Mouse (Mus musculus): ENCODE results near the gene Lsamp. TPM values are rescaled to one million over a fixed set of nuclear protein-coding genes. Genes with fewer than 3 reads are reported as not detected.

Lsamp gene
- polyA plus RNA-seq (2016; fragmentation: Nextera tagmentation; extraction: Ambion mirVana) = 1.1 and 1.2 TPM in 2 replicates

DNA sequence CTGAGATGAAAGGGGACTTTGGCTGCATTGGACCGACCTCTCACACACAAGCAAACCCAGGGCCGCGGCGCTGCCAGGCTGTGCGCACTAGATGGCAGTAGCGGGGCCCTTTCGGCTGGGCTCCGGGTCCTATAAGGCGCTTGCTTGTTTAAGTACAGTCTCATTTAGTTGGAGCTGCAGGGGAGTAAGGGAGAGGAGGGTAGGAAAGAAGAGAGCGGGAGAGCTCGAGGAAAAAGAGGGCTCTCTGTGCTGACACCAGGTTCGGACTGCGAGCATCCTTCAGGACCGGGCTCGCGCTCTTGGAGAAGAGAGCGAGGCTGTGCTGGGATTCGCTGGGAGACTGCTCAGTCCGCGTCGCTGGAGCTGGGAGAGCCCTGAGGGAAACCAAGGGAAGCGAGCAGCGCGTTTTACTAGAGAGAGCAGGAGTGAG, at the start of gene Lsamp:
Lsamp (plus strand) TSS at position 157 of the 430 bp plus-strand sequence.
- H3K27ac ChIP-seq (ENCODE audit: poor library complexity, severe bottlenecking) = no peak within 1 kb of the TSS
- H3K4me3 ChIP-seq = peak within 1 kb of the TSS; percentile 54
- peak within 1 kb of the TSS; percentile 99 for H3K4me2 ChIP-seq
- no peaks in the 10 kb centered on the region; the same call in 1 of the 2 replicates for H3K27me3 ChIP-seq (replicated peaks)
- no peaks in the 10 kb centered on the region for H3K9me3 ChIP-seq (replicated peaks)
- WGBS = 1% methylated on average over 24 of the region's 24 CpGs
- peak; percentile 73 for ATAC-seq (ENCODE audit: insufficient number of reproducible peaks, low FRiP score)
- H3K9ac ChIP-seq = peak within 1 kb of the TSS; percentile 63
- H3K4me1 ChIP-seq (replicated peaks) = no peaks in the 10 kb centered on the region
- no peaks in the 10 kb centered on the region for H3K36me3 ChIP-seq

DNA sequence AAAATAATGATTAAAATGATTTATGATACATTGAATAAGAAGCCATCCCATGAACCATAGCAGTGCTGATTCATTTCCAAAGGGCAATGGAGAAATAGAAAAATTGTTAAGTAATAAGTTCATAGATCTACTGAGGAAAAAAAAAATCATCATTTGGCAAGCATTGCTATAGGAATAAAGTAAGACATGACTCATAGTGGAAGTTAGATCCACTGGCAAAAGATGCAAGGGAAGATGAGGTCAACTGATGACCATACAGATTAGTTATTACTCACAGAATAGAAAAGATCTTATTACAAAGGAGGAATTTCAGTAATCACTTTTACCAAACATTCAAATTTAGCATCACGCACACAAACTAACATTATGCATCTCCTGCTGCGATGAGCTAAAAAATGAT, 26.5 kb upstream of the Lsamp start:
- Histone ChIP-seq H3K36me3 (no peaks in the 10 kb centered on the region), H3K27ac (ENCODE audit: poor library complexity, severe bottlenecking) (no peak overlapping the region), H3K4me1 (replicated peaks) (no peaks in the 10 kb centered on the region), H3K4me2 (no peak overlapping the region), H3K4me3 (no peak overlapping the region), H3K9ac (no peak overlapping the region), H3K9me3 (replicated peaks) (no peaks in the 10 kb centered on the region), H3K27me3 (replicated peaks) (no peaks in the 10 kb centered on the region)
- ATAC-seq (ENCODE audit: insufficient number of reproducible peaks, low FRiP score) = no peak
- WGBS = 85% methylated on average over 2 of the region's 2 CpGs

DNA sequence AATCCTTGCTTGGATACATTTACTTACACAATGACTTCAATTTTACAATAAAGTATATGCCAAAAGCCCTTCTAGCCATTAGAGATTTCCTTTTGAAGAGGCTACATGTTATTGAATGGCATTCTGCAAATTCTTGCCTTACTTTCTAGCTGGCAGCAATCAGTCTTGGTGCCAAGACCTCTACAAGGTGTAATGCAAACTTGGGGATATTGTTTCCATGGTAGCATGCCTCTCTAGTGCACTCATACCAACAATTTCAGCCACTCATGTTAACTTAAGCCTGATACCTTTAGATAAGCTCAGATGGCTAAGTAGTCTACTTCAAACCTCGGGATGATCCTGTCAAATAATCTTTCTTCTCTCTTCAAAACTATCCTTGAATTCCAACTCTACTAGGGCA, 11.4 kb upstream of the Lsamp start:
- no peak overlapping the region for H3K4me2 ChIP-seq
- H3K4me1 ChIP-seq (replicated peaks) = no peaks in the 10 kb centered on the region
- no peaks in the 10 kb centered on the region for H3K36me3 ChIP-seq
- 53% methylated on average over 1 of the region's 1 CpGs for WGBS
- no peak overlapping the region for H3K4me3 ChIP-seq
- H3K9ac ChIP-seq = no peak overlapping the region
- no peaks in the 10 kb centered on the region for H3K9me3 ChIP-seq (replicated peaks)
- no peak for ATAC-seq (ENCODE audit: insufficient number of reproducible peaks, low FRiP score)
- no peak overlapping the region for H3K27ac ChIP-seq (ENCODE audit: poor library complexity, severe bottlenecking)
- H3K27me3 ChIP-seq (replicated peaks) = no peaks in the 10 kb centered on the region

DNA sequence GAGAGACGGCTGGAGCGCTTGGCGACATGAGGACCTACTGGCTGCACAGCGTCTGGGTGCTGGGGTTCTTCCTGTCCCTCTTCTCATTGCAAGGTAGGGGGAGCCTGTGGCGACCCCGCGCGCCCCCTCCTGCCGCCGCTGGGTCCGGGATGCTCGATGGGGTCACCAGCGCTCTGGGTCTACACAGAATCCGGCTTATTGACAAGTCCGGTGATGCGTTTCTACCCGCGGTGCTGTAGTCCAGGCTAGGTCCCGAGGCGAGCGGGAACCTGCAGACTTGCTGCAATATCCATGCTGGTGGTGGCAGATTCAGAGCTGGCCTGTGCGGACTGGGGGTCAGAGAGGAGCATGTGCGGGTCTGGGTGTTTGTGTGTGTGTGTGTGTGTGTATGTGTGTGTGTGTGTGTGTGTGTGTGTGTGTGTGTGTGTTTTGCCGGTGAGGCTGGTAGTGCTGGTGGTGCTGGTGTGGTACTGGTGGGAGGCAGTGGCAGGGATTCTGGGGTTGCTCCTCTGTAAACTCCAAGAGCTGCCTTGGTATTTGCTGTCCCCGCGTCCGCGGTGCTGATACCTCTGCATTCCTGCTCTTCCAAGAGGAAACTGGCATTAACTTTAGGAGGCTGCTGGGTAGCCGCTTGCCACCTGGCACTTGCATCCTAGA, 602 bp downstream of the Lsamp start:
- peak; percentile 36; the same call in 1 of the 2 replicates for ATAC-seq (ENCODE audit: insufficient number of reproducible peaks, low FRiP score)
- Histone ChIP-seq H3K4me1 (replicated peaks) (no peaks in the 10 kb centered on the region), H3K4me2 (peak overlapping the region; percentile 99), H3K9me3 (replicated peaks) (no peaks in the 10 kb centered on the region), H3K27ac (ENCODE audit: poor library complexity, severe bottlenecking) (no peak overlapping the region), H3K4me3 (peak overlapping the region; percentile 54), H3K27me3 (replicated peaks) (no peaks in the 10 kb centered on the region; the same call in 1 of the 2 replicates), H3K9ac (peak overlapping the region; percentile 63), H3K36me3 (no peaks in the 10 kb centered on the region)
- WGBS = 1% methylated on average over 28 of the region's 29 CpGs

DNA sequence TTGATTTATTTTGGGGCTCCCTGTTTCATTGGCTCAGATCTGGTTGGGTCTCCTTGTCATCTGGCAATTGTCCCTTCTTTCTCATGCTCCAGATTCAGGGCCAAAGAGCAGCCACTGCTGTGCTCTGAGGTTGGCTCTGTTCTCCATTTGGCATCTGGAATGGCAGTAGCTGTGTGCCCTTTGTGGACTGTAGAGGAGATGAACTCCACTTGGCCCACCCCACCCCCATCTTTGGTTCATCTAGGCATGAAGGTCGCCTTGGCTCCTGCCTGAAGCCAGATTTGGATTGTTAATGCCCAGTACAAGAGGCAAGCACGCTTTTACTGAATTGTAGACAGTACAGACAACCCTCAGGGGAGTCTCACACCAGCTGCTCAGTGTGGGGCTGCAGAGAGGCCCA, 4.3 kb downstream of the Lsamp start:
- no peak overlapping the region for H3K4me3 ChIP-seq
- H3K9ac ChIP-seq = no peak overlapping the region
- no peak overlapping the region for H3K27ac ChIP-seq (ENCODE audit: poor library complexity, severe bottlenecking)
- 49% methylated on average over 2 of the region's 2 CpGs for WGBS
- H3K4me1 ChIP-seq (replicated peaks) = no peaks in the 10 kb centered on the region
- H3K36me3 ChIP-seq = no peaks in the 10 kb centered on the region
- no peaks in the 10 kb centered on the region for H3K9me3 ChIP-seq (replicated peaks)
- no peak overlapping the region for H3K4me2 ChIP-seq
- H3K27me3 ChIP-seq (replicated peaks) = no peaks in the 10 kb centered on the region; the same call in 1 of the 2 replicates
- no peak for ATAC-seq (ENCODE audit: insufficient number of reproducible peaks, low FRiP score)

DNA sequence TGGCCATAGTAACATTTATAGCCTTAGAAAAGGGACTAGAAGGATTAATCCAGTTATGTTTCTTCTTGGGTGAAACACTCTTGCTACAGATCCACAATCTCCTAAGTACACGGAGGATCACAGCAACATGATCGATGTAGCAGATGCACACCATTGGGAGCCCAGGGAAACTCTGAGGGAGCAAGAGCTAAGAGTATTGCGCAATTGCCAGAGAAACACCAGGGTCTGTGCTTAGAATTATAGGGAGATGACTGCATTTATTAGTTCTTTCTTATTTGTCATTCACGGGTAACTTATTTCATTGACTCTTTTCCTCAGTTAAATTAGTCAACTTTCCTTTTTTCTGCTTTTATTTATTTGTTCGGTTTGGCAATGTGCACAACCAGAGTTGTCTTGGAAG, 10.7 kb downstream of the Lsamp start:
- Histone ChIP-seq H3K4me1 (replicated peaks) (no peaks in the 10 kb centered on the region), H3K4me2 (no peak overlapping the region), H3K27ac (ENCODE audit: poor library complexity, severe bottlenecking) (no peak overlapping the region), H3K27me3 (replicated peaks) (no peaks in the 10 kb centered on the region), H3K4me3 (no peak overlapping the region), H3K36me3 (no peaks in the 10 kb centered on the region), H3K9ac (no peak overlapping the region), H3K9me3 (replicated peaks) (no peaks in the 10 kb centered on the region)
- ATAC-seq (ENCODE audit: insufficient number of reproducible peaks, low FRiP score) = no peak
- WGBS = 87% methylated on average over 5 of the region's 5 CpGs

DNA sequence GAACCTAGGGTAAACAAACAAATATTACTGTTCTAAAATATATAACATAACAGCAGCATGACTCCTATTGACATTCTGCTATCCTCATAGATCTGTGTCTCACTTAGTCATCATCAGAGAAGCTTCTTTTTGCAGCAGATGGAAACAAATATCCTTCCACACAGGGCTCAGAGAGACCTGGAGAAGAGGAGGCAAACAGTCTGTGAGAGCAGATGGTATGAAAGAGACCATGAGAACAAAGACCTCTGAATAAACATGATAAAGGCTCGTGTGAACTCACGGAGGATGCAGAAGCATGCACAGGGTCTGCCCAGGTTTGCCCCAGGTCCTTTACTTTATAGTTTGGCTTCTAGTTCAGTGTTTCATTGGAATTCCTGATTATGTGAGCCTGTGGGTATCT, 24.6 kb downstream of the Lsamp start:
- H3K9ac ChIP-seq = no peak overlapping the region
- WGBS = 44% methylated on average over 2 of the region's 2 CpGs
- H3K4me2 ChIP-seq = no peak overlapping the region
- ATAC-seq (ENCODE audit: insufficient number of reproducible peaks, low FRiP score) = no peak
- no peak overlapping the region for H3K27ac ChIP-seq (ENCODE audit: poor library complexity, severe bottlenecking)
- H3K4me1 ChIP-seq (replicated peaks) = no peaks in the 10 kb centered on the region
- no peaks in the 10 kb centered on the region for H3K36me3 ChIP-seq
- no peak overlapping the region for H3K4me3 ChIP-seq
- H3K27me3 ChIP-seq (replicated peaks) = no peaks in the 10 kb centered on the region
- no peaks in the 10 kb centered on the region for H3K9me3 ChIP-seq (replicated peaks)

DNA sequence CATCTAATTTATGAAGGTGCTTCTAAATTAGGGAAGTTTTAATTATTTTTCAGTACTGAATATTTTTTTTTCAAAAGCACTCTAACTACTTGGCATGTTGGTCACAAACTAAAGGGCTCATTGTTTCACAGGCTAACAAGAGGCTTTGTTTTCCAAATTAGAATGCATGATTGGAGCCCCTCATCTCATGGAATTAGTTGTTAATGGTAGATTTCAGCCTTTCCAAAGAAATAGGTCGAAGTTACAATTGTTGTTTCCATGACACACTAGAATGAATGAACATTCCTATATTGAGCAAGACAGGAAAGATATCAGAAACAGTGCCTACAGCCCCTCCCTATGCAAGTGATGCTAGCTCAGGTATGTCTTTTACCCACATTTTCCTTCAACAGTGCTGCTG, 26.9 kb downstream of the Lsamp start:
- H3K27me3 ChIP-seq (replicated peaks) = no peaks in the 10 kb centered on the region
- H3K4me3 ChIP-seq = no peak overlapping the region
- H3K4me2 ChIP-seq = no peak overlapping the region
- H3K36me3 ChIP-seq = no peaks in the 10 kb centered on the region
- H3K9me3 ChIP-seq (replicated peaks) = no peaks in the 10 kb centered on the region
- WGBS = 58% methylated on average over 1 of the region's 1 CpGs
- no peaks in the 10 kb centered on the region for H3K4me1 ChIP-seq (replicated peaks)
- no peak overlapping the region for H3K9ac ChIP-seq
- no peak overlapping the region for H3K27ac ChIP-seq (ENCODE audit: poor library complexity, severe bottlenecking)
- ATAC-seq (ENCODE audit: insufficient number of reproducible peaks, low FRiP score) = no peak

DNA sequence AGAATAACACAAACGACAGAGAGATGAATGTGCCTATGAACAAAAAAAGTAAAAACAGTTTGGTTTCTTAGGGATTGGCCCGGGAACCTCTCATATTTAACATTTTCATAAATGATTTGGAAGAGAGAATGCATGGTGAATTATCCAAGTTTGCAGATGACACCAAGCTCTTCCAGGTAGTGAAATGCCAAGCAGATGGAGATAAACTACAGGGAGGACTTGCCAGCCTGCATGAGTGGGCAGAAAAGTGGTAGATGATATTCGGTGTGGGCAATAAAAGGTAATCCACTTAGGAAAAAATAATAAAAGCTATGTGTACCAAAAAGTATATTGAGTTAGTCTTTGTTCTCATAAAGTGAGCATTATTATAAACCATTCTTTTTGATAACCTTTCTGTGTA, 38.5 kb downstream of the Lsamp start:
- H3K27me3 ChIP-seq (replicated peaks) = no peaks in the 10 kb centered on the region
- no peak overlapping the region for H3K4me2 ChIP-seq
- H3K27ac ChIP-seq (ENCODE audit: poor library complexity, severe bottlenecking) = no peak overlapping the region
- H3K4me3 ChIP-seq = no peak overlapping the region
- WGBS = 79% methylated on average over 3 of the region's 3 CpGs
- no peaks in the 10 kb centered on the region for H3K4me1 ChIP-seq (replicated peaks)
- ATAC-seq (ENCODE audit: insufficient number of reproducible peaks, low FRiP score) = no peak
- H3K36me3 ChIP-seq = no peaks in the 10 kb centered on the region
- H3K9me3 ChIP-seq (replicated peaks) = 0 out of 2 replicates have a peak, but pooled peaks cover 3% of the 10 kb centered on the region
- no peak overlapping the region for H3K9ac ChIP-seq

DNA sequence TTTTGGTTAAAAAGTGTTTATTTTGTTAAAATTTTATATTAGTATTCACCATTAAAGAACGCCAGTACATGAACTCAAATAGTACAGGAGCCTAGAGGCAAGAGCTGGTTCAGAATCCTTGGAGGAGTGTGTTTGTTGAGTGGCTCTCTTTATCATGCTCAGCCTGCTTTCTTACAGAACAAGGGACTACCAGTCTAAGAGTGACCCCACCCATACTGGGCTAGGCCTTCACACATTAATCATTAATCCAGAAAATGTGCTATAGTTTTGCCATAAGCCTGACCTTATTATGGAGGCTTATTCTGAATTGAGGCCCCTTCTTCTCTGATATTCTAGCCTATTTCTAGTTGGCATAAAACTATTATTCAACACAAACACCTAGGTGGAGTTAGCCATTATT, 52.6 kb downstream of the Lsamp start:
- 77% methylated on average over 1 of the region's 1 CpGs for WGBS
- Histone ChIP-seq H3K27ac (ENCODE audit: poor library complexity, severe bottlenecking) (no peak overlapping the region), H3K4me3 (no peak overlapping the region), H3K4me1 (replicated peaks) (no peaks in the 10 kb centered on the region), H3K4me2 (no peak overlapping the region), H3K27me3 (replicated peaks) (no peaks in the 10 kb centered on the region), H3K9ac (no peak overlapping the region), H3K9me3 (replicated peaks) (no peaks in the 10 kb centered on the region), H3K36me3 (no peaks in the 10 kb centered on the region)
- no peak for ATAC-seq (ENCODE audit: insufficient number of reproducible peaks, low FRiP score)

DNA sequence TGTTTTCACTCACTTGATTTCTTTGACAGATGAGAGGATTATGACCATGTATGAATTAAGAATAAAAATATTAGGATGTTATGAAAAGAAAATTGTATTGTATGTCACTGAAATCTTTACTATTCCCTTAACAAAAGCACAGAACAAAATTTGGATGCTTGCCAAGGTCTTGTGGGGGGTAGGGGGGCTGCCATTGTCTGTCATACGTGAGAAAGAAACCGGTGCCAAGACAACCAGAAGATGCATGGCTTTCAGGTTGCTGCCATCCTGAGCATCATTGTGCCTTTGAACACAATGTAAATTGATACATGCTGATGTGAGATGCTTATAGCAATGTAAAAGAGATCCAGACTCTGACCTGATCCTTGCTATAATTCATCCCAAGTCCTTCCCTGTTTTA, 75.4 kb downstream of the Lsamp start:
- Histone ChIP-seq H3K27ac (ENCODE audit: poor library complexity, severe bottlenecking) (no peak overlapping the region), H3K36me3 (no peaks in the 10 kb centered on the region), H3K9me3 (replicated peaks) (no peaks in the 10 kb centered on the region), H3K4me1 (replicated peaks) (no peaks in the 10 kb centered on the region), H3K9ac (no peak overlapping the region), H3K27me3 (replicated peaks) (no peaks in the 10 kb centered on the region), H3K4me2 (no peak overlapping the region), H3K4me3 (no peak overlapping the region)
- ATAC-seq (ENCODE audit: insufficient number of reproducible peaks, low FRiP score) = no peak
- 72% methylated on average over 2 of the region's 2 CpGs for WGBS

DNA sequence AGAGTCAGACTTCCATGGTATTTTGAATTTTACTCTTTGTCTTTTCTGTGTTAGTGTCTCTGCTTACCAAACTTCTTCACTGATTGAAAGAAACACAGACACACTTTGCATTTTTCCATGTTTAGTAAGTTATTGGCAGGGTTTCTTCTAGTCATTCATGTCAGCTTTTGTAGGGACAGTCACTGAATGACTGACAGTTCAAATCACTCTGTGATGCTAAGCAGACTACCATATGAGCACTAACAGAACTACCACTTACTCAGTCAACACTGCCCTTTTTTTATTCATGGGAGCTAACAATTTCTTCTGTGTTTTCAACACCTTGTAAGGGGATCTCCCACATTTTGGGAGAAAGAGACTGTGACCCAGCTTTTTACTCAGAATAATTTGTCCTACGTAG, 75.8 kb downstream of the Lsamp start:
- Histone ChIP-seq H3K9me3 (replicated peaks) (no peaks in the 10 kb centered on the region), H3K9ac (no peak overlapping the region), H3K4me1 (replicated peaks) (no peaks in the 10 kb centered on the region), H3K4me2 (no peak overlapping the region), H3K36me3 (no peaks in the 10 kb centered on the region), H3K27me3 (replicated peaks) (no peaks in the 10 kb centered on the region), H3K4me3 (no peak overlapping the region), H3K27ac (ENCODE audit: poor library complexity, severe bottlenecking) (no peak overlapping the region)
- WGBS = 61% methylated on average over 1 of the region's 1 CpGs
- no peak for ATAC-seq (ENCODE audit: insufficient number of reproducible peaks, low FRiP score)

Measured in heart, embryonic 12.5 days (tissue).